Mouse (Mus musculus): ENCODE measurements around the gene Ube3b. TPM values are rescaled to one million over a fixed set of nuclear protein-coding genes. Genes with fewer than 3 reads are reported as not detected.

Gene Ube3b
- polyA plus RNA-seq, 1 experiment from 2014 or later, result 23.0 TPM

DNA sequence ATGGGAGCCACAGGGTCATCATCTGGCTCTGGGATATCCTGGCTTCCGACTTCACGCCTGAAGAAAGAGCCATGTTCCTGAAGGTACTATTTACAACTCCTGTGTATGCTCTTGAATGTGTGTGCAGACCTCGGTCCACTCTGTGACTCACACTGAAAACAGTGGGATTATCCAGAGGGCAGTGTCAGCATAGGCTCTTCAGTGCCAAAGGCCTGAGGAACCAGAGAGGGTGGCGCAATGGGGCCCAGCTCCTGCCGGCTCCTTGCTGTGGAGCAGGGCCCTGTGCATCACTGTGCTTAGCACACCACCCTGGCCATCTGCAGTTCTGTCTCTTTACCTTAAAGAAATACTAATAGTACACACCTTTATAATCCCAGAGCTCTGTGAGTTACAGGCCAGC is 35.2 kb downstream of the Ube3b start:
- Histone ChIP-seq H3K4me3 (ENCODE audit: low read depth, low read length) (no peak overlapping the region), H3K9ac (ENCODE audit: low read depth, low read length) (no peak overlapping the region), H3K9me3 (ENCODE audit: control insufficient read depth) (no peaks in the 10 kb centered on the region), H3K27me3 (replicated peaks; ENCODE audit: control insufficient read depth, insufficient read depth, low read length) (no peaks in the 10 kb centered on the region), H3K4me2 (replicated peaks; ENCODE audit: low read depth) (no peak overlapping the region), H3K36me3 (ENCODE audit: control insufficient read depth, insufficient read depth) (peaks cover 98% of the 10 kb centered on the region), H3K27ac (ENCODE audit: low read depth, low read length) (no peak overlapping the region), H3K4me1 (replicated peaks; ENCODE audit: control insufficient read depth, insufficient read depth, low read length) (no peaks in the 10 kb centered on the region)
- TF ChIP-seq CTCF (IDR thresholded peaks at IDR 0.05; ENCODE audit: low read depth), result no peak
- 94% methylated on average over 5 of the region's 5 CpGs for WGBS
- no peak for ATAC-seq

DNA sequence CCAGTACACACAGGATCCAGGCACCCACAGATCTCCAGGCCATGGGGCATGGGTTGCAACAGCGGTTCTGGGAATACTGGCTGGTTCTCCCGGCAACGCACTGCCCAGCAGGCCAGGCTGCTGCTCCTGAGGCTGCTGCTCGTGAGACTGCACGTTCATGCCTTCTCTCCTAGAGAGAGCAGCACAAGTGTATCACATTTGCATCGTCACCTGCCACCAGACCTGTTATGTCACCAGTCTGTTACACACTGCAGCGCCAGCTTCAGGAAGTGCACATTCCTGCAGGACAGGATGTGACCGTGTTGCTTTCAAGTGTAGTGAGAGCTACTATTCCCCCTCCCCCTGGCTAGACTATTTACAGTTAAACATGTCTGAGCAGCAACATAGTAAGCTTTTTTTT is 36.4 kb downstream of the Ube3b start:
- Histone ChIP-seq H3K9ac (ENCODE audit: low read depth, low read length) (no peak overlapping the region), H3K9me3 (ENCODE audit: control insufficient read depth) (no peaks in the 10 kb centered on the region), H3K4me2 (replicated peaks; ENCODE audit: low read depth) (no peak overlapping the region), H3K27ac (ENCODE audit: low read depth, low read length) (no peak overlapping the region), H3K4me3 (ENCODE audit: low read depth, low read length) (no peak overlapping the region), H3K27me3 (replicated peaks; ENCODE audit: control insufficient read depth, insufficient read depth, low read length) (no peaks in the 10 kb centered on the region), H3K4me1 (replicated peaks; ENCODE audit: control insufficient read depth, insufficient read depth, low read length) (no peaks in the 10 kb centered on the region), H3K36me3 (ENCODE audit: control insufficient read depth, insufficient read depth) (peaks cover 93% of the 10 kb centered on the region)
- ATAC-seq, result no peak
- peak; percentile 11; the same call in 1 of the 2 replicates for TF ChIP-seq CTCF (IDR thresholded peaks at IDR 0.05; ENCODE audit: low read depth)
- 82% methylated on average over 8 of the region's 8 CpGs for WGBS

DNA sequence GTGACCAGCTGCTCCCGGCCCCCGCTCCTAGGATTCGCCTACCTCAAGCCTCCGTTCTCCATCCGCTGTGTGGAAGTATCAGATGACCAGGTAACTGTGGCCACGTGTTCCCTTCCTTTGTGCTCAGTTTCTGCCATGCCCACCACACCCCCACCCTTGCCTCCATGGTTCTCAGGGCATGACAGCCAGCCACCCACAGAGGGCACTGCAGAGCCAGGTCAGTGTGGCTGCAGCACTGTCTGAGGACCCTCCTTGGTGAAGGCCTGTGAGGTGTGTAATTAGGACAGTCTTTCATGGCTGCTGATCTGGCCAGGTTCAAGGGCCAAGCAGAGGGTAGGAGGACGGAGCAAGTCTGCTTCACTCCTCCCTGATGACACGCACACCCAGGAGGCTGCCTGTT is 38.1 kb downstream of the Ube3b start:
- no peak for ATAC-seq
- 78% methylated on average over 8 of the region's 8 CpGs for WGBS
- Histone ChIP-seq H3K4me2 (replicated peaks; ENCODE audit: low read depth) (no peak overlapping the region), H3K4me3 (ENCODE audit: low read depth, low read length) (no peak overlapping the region), H3K9ac (ENCODE audit: low read depth, low read length) (no peak overlapping the region), H3K27me3 (replicated peaks; ENCODE audit: control insufficient read depth, insufficient read depth, low read length) (no peaks in the 10 kb centered on the region), H3K9me3 (ENCODE audit: control insufficient read depth) (no peaks in the 10 kb centered on the region), H3K36me3 (ENCODE audit: control insufficient read depth, insufficient read depth) (peaks cover 76% of the 10 kb centered on the region), H3K27ac (ENCODE audit: low read depth, low read length) (no peak overlapping the region), H3K4me1 (replicated peaks; ENCODE audit: control insufficient read depth, insufficient read depth, low read length) (no peaks in the 10 kb centered on the region)
- peak; percentile 63 for TF ChIP-seq CTCF (IDR thresholded peaks at IDR 0.05; ENCODE audit: low read depth)

GRCm38 (mm10) chr5:114421561-114422298 is 41.3 kb downstream of the Ube3b start:
- Histone ChIP-seq H3K36me3 (ENCODE audit: control insufficient read depth, insufficient read depth) (peaks cover 44% of the 10 kb centered on the region), H3K27ac (ENCODE audit: low read depth, low read length) (no peak overlapping the region), H3K4me1 (replicated peaks; ENCODE audit: control insufficient read depth, insufficient read depth, low read length) (no peaks in the 10 kb centered on the region), H3K4me3 (ENCODE audit: low read depth, low read length) (no peak overlapping the region), H3K27me3 (replicated peaks; ENCODE audit: control insufficient read depth, insufficient read depth, low read length) (no peaks in the 10 kb centered on the region), H3K9me3 (ENCODE audit: control insufficient read depth) (no peaks in the 10 kb centered on the region), H3K9ac (ENCODE audit: low read depth, low read length) (no peak overlapping the region), H3K4me2 (replicated peaks; ENCODE audit: low read depth) (no peak overlapping the region)
- no peak for ATAC-seq
- 51% methylated on average over 11 of the region's 11 CpGs for WGBS
- no peak for TF ChIP-seq CTCF (IDR thresholded peaks at IDR 0.05; ENCODE audit: low read depth)

DNA sequence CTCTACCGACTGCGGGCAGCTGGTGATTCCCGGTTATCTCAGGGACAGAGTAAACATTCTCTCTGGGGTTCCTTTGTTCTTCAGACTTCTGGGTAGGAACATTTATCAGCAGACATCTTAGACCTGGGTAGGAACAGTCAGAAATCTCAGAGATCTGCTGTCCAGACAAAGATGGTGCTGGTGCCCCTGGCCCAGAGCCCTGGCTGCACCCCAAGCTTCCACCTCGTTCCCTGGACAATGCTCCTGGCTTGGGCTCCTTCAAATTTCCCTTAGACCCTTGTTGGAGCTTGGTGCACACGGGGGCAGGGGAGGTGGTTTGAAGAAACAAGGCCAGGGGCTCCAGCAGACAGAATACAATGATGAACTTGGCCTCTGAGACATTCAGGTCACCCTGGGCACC is 42.2 kb downstream of the Ube3b start:
- ATAC-seq, result no peak
- no peak for TF ChIP-seq CTCF (IDR thresholded peaks at IDR 0.05; ENCODE audit: low read depth)
- H3K27me3 ChIP-seq (replicated peaks; ENCODE audit: control insufficient read depth, insufficient read depth, low read length), result no peaks in the 10 kb centered on the region
- H3K27ac ChIP-seq (ENCODE audit: low read depth, low read length), result no peak overlapping the region
- H3K36me3 ChIP-seq (ENCODE audit: control insufficient read depth, insufficient read depth), result peaks cover 35% of the 10 kb centered on the region
- no peak overlapping the region for H3K9ac ChIP-seq (ENCODE audit: low read depth, low read length)
- WGBS, result 16% methylated on average over 5 of the region's 5 CpGs
- H3K4me1 ChIP-seq (replicated peaks; ENCODE audit: control insufficient read depth, insufficient read depth, low read length), result no peaks in the 10 kb centered on the region
- no peak overlapping the region for H3K4me3 ChIP-seq (ENCODE audit: low read depth, low read length)
- no peak overlapping the region for H3K4me2 ChIP-seq (replicated peaks; ENCODE audit: low read depth)
- H3K9me3 ChIP-seq (ENCODE audit: control insufficient read depth), result no peaks in the 10 kb centered on the region

- no peak overlapping the region for H3K9ac ChIP-seq (ENCODE audit: low read depth, low read length)
- no peak for TF ChIP-seq CTCF (IDR thresholded peaks at IDR 0.05; ENCODE audit: low read depth)
- ATAC-seq, result no peak
- peaks cover 22% of the 10 kb centered on the region for H3K36me3 ChIP-seq (ENCODE audit: control insufficient read depth, insufficient read depth)
- WGBS, result 81% methylated on average over 5 of the region's 5 CpGs
- H3K9me3 ChIP-seq (ENCODE audit: control insufficient read depth), result no peaks in the 10 kb centered on the region
- H3K27ac ChIP-seq (ENCODE audit: low read depth, low read length), result no peak overlapping the region
- no peaks in the 10 kb centered on the region for H3K4me1 ChIP-seq (replicated peaks; ENCODE audit: control insufficient read depth, insufficient read depth, low read length)
- no peak overlapping the region for H3K4me2 ChIP-seq (replicated peaks; ENCODE audit: low read depth)
- H3K4me3 ChIP-seq (ENCODE audit: low read depth, low read length), result no peak overlapping the region
- no peaks in the 10 kb centered on the region for H3K27me3 ChIP-seq (replicated peaks; ENCODE audit: control insufficient read depth, insufficient read depth, low read length)
These were observed 43.6 kb downstream of the Ube3b start for GRCm38 (mm10) chr5:114423961-114424360.

Data from intestine, postnatal 0 days (tissue).